Mouse (Mus musculus): ENCODE measurements around the gene Ndufb2.

DNA sequence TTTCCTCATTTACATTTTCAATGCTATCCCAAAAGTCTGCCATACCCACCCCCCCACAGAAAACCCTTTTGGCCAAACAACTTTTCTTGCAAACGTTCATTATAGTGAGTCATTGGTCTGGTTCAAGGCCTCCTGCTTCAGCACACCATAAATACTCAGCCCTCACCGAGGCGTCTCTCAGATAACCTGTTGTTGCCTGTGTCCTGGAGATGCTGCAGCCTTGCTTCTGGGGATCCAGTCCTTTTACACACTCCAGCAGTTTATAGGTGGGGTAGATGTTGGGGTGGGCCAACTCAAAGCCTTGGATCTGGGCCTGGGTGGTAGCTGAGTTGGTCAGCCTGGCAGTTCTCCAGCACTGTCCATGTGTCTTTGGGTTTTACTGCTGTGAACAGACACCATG is 21.9 kb upstream of the Ndufb2 start:
- TF ChIP-seq POLR2A (IDR thresholded peaks at IDR 0.05; ENCODE audit: borderline replicate concordance, insufficient read depth, low read length): no peak
- no peak for TF ChIP-seq CTCF (IDR thresholded peaks at IDR 0.05; ENCODE audit: borderline replicate concordance, insufficient read depth, low read depth, low read length)
